Mouse (Mus musculus): Measurements from ENCODE around the gene Mylk4. TPM values are rescaled to one million over a fixed set of nuclear protein-coding genes. Genes with fewer than 3 reads are reported as not detected.

Gene Mylk4
- total and polyA plus RNA-seq, 3 experiments = 0.04 TPM; not detected in 2

GRCm38 (mm10) chr13:32819926-32820325, 36.2 kb upstream of the Mylk4 start:
- no peak for TF ChIP-seq PAX5 (IDR thresholded peaks at IDR 0.05; ENCODE audit: low read length)
- no peak for TF ChIP-seq IRF4 (IDR thresholded peaks at IDR 0.05; ENCODE audit: low read depth, low read length)
- TF ChIP-seq JUN (IDR thresholded peaks at IDR 0.05; ENCODE audit: insufficient read depth, low read depth, low read length) = no peak
- no peak for TF ChIP-seq POLR2A (IDR thresholded peaks at IDR 0.05; ENCODE audit: low read depth, low read length)
- no peak for TF ChIP-seq CTCF (conservative IDR thresholded peaks at IDR 0.05 in 1 of 2, IDR thresholded peaks at IDR 0.05 in 1 of 2; ENCODE audit: low read depth in 2 of 2, low read length in 2 of 2)
- TF ChIP-seq ETS1 (conservative IDR thresholded peaks at IDR 0.05; ENCODE audit: low read depth, low read length) = no peak
- no peak for TF ChIP-seq NRF1 (IDR thresholded peaks at IDR 0.05; ENCODE audit: low read depth, low read length)
- TF ChIP-seq RAD21 (IDR thresholded peaks at IDR 0.05; ENCODE audit: low read depth, low read length) = no peak
- no peak for TF ChIP-seq RCOR1 (conservative IDR thresholded peaks at IDR 0.05; ENCODE audit: low read depth, low read length)
- TF ChIP-seq MAFK (IDR thresholded peaks at IDR 0.05; ENCODE audit: insufficient replicate concordance, low read length) = no peak
- TF ChIP-seq MXI1 (IDR thresholded peaks at IDR 0.05; ENCODE audit: low read depth, low read length) = no peak
- no peak for TF ChIP-seq USF1 (IDR thresholded peaks at IDR 0.05; ENCODE audit: low read depth, low read length)
- no peak for TF ChIP-seq UBTF (IDR thresholded peaks at IDR 0.05; ENCODE audit: low read depth, low read length)
- no peak for DNase-seq (ENCODE audit: extremely low read depth)
- Histone ChIP-seq H3K4me2 (ENCODE audit: insufficient read depth, low read depth, poor library complexity, severe bottlenecking) (no peak overlapping the region), H3K27me3 (replicated peaks) (no peaks in the 10 kb centered on the region), H3K36me3 (replicated peaks in 1 of 2; ENCODE audit: control insufficient read depth in 1 of 2, insufficient read depth in 1 of 2, low read length in 1 of 2) (peaks cover 53 to 83% of the 10 kb centered on the region in 2 experiments), H3K4me3 (replicated peaks in 1 of 3; ENCODE audit: low read depth in 2 of 3, low read length in 2 of 3, poor library complexity in 1 of 3) (no peak overlapping the region), H3K79me2 (replicated peaks; ENCODE audit: control insufficient read depth, extremely low read depth, insufficient read depth, poor library complexity, severe bottlenecking) (no peaks in the 10 kb centered on the region), H3K4me1 (ENCODE audit: control insufficient read depth in 1 of 2, insufficient read depth in 2 of 2) (peaks cover 0 to 20% of the 10 kb centered on the region in 2 experiments; a peak in 2 of 4 replicates), H3K27ac (ENCODE audit: insufficient read depth, low read depth) (no peak overlapping the region), H3K9ac (ENCODE audit: insufficient read depth, low read depth) (no peak overlapping the region), H3K9me3 (replicated peaks; ENCODE audit: low read length) (no peaks in the 10 kb centered on the region)
- dilution Hi-C loops (cut with MboI; ENCODE audit: extremely low pct_ligation_motif_present, extremely low pct_unique_long_range_greater_than_20kb, low sequenced_read_pairs) (no loop called here), in situ Hi-C loops (cut with MboI; ENCODE audit: low pct_ligation_motif_present, low pct_unique_long_range_greater_than_20kb, low sequenced_read_pairs) (no loop called here)

DNA sequence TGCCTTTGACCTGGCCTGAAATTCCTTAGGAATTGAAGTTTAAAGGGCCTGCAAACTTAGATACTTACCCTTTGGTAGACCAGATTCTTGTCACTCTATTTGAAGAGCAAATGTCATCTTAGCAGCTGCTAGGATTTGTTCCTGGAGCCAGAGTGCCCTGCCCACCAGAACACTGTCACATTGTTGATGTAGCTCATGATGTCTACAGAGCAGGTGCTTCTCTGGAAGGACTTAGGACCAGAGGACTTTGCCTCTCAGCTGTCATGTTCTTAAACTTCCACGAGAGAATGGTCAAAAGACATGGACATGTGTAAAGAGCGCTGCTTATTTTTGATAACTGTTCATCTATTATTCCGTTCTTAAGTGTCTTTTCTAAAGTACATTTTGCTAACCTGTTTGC, 35.5 kb upstream of the Mylk4 start:
- DNase-seq (ENCODE audit: extremely low read depth) = no peak
- TF ChIP-seq RCOR1 (conservative IDR thresholded peaks at IDR 0.05; ENCODE audit: low read depth, low read length) (no peak), TBP (conservative IDR thresholded peaks at IDR 0.05; ENCODE audit: low read depth, low read length) (no peak), IRF4 (IDR thresholded peaks at IDR 0.05; ENCODE audit: low read depth, low read length) (no peak), ELF1 (IDR thresholded peaks at IDR 0.05; ENCODE audit: low read depth, low read length) (no peak), SIN3A (IDR thresholded peaks at IDR 0.05; ENCODE audit: low read length) (no peak), GABPA (IDR thresholded peaks at IDR 0.05; ENCODE audit: insufficient replicate concordance, low read depth, low read length) (no peak), MAFK (IDR thresholded peaks at IDR 0.05; ENCODE audit: insufficient replicate concordance, low read length) (no peak), EP300 (IDR thresholded peaks at IDR 0.05; ENCODE audit: low read length) (no peak), CHD1 (IDR thresholded peaks at IDR 0.05; ENCODE audit: low read depth, low read length) (no peak), MEF2A (IDR thresholded peaks at IDR 0.05; ENCODE audit: borderline replicate concordance, low read depth, low read length) (no peak), UBTF (IDR thresholded peaks at IDR 0.05; ENCODE audit: low read depth, low read length) (no peak), BHLHE40 (IDR thresholded peaks at IDR 0.05; ENCODE audit: low read depth, low read length) (no peak), MAZ (IDR thresholded peaks at IDR 0.05; ENCODE audit: low read depth, low read length) (no peak), CHD2 (IDR thresholded peaks at IDR 0.05; ENCODE audit: low read length) (no peak)
- Histone ChIP-seq H3K27ac (ENCODE audit: insufficient read depth, low read depth) (no peak overlapping the region), H3K4me3 (replicated peaks in 1 of 3; ENCODE audit: low read depth in 2 of 3, low read length in 2 of 3, poor library complexity in 1 of 3) (no peak overlapping the region), H3K9me3 (replicated peaks; ENCODE audit: low read length) (peaks cover 2% of the 10 kb centered on the region), H3K4me1 (ENCODE audit: control insufficient read depth in 1 of 2, insufficient read depth in 2 of 2) (peaks cover 0 to 14% of the 10 kb centered on the region in 2 experiments; a peak in 2 of 4 replicates), H3K27me3 (replicated peaks) (no peaks in the 10 kb centered on the region), H3K9ac (ENCODE audit: insufficient read depth, low read depth) (no peak overlapping the region), H3K36me3 (replicated peaks in 1 of 2; ENCODE audit: control insufficient read depth in 1 of 2, insufficient read depth in 1 of 2, low read length in 1 of 2) (peaks cover 56 to 90% of the 10 kb centered on the region in 2 experiments), H3K4me2 (ENCODE audit: insufficient read depth, low read depth, poor library complexity, severe bottlenecking) (no peak overlapping the region), H3K79me2 (replicated peaks; ENCODE audit: control insufficient read depth, extremely low read depth, insufficient read depth, poor library complexity, severe bottlenecking) (no peaks in the 10 kb centered on the region)
- dilution Hi-C loops (cut with MboI; ENCODE audit: extremely low pct_ligation_motif_present, extremely low pct_unique_long_range_greater_than_20kb, low sequenced_read_pairs) = no loop called here
- in situ Hi-C loops (cut with MboI; ENCODE audit: low pct_ligation_motif_present, low pct_unique_long_range_greater_than_20kb, low sequenced_read_pairs) = no loop called here
